Mouse (Mus musculus): ENCODE data around the gene Itpkc. TPM values are rescaled to one million over a fixed set of nuclear protein-coding genes. Genes with fewer than 3 reads are reported as not detected.
A peak's percentile ranks its signal among the peaks of the same experiment; 100 is the strongest.

Gene Itpkc
- total and polyA plus RNA-seq, 3 experiments, result 4.0 to 8.1 (median 4.0) TPM

DNA sequence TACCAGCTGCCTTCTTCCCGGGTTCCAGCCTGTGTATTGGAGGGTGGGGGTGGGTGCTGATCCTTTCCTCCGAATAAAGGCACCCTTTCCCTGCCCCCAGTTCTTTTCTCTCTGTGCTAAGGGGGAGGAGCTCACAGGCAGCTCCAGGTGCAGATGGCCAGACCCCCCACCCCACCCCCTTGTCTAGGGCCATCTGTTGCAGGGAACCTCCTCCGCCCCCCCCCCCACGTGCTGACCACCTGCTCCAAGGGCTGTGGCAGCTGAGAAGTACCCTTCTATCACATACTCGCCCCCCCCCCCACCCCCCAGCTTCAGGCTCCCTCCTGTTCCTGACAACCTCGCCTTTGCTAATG, 29.4 kb upstream of the Itpkc start:
- dilution Hi-C loops (cut with MboI; ENCODE audit: extremely low pct_ligation_motif_present, extremely low pct_unique_long_range_greater_than_20kb, low sequenced_read_pairs) (no loop called here), in situ Hi-C loops (cut with MboI; ENCODE audit: low pct_ligation_motif_present, low pct_unique_long_range_greater_than_20kb, low sequenced_read_pairs) (no loop called here)
- H3K4me3 ChIP-seq (replicated peaks in 1 of 3; ENCODE audit: low read depth in 2 of 3, low read length in 2 of 3, poor library complexity in 1 of 3), result peak overlapping the region in 2 of 3 experiments; percentile 30 to 58
- TF ChIP-seq ZNF384 (IDR thresholded peaks at IDR 0.05; ENCODE audit: low read depth, low read length) (no peak), TBP (conservative IDR thresholded peaks at IDR 0.05; ENCODE audit: low read depth, low read length) (no peak), MEF2A (IDR thresholded peaks at IDR 0.05; ENCODE audit: borderline replicate concordance, low read depth, low read length) (no peak), ETS1 (conservative IDR thresholded peaks at IDR 0.05; ENCODE audit: low read depth, low read length) (no peak), ZMIZ1 (IDR thresholded peaks at IDR 0.05; ENCODE audit: low read depth, low read length) (no peak), JUND (conservative IDR thresholded peaks at IDR 0.05; ENCODE audit: low read depth, low read length) (no peak), USF2 (conservative IDR thresholded peaks at IDR 0.05; ENCODE audit: low read depth, low read length) (no peak), E2F4 (IDR thresholded peaks at IDR 0.05; ENCODE audit: insufficient replicate concordance, low read depth, low read length) (no peak), UBTF (IDR thresholded peaks at IDR 0.05; ENCODE audit: low read depth, low read length) (no peak), MYC (IDR thresholded peaks at IDR 0.05; ENCODE audit: low read depth, low read length) (no peak), POLR2AphosphoS2 (IDR thresholded peaks at IDR 0.05; ENCODE audit: low read depth, low read length) (no peak), BHLHE40 (IDR thresholded peaks at IDR 0.05; ENCODE audit: low read depth, low read length) (no peak), MAFK (IDR thresholded peaks at IDR 0.05; ENCODE audit: insufficient replicate concordance, low read length) (no peak), ZKSCAN1 (IDR thresholded peaks at IDR 0.05; ENCODE audit: borderline replicate concordance, low read depth, low read length) (no peak), NRF1 (IDR thresholded peaks at IDR 0.05; ENCODE audit: low read depth, low read length) (no peak), EP300 (IDR thresholded peaks at IDR 0.05; ENCODE audit: low read length) (no peak), CTCF (conservative IDR thresholded peaks at IDR 0.05 in 1 of 2, IDR thresholded peaks at IDR 0.05 in 1 of 2; ENCODE audit: low read depth in 2 of 2, low read length in 2 of 2) (no peak), IRF4 (IDR thresholded peaks at IDR 0.05; ENCODE audit: low read depth, low read length) (no peak), SIN3A (IDR thresholded peaks at IDR 0.05; ENCODE audit: low read length) (no peak)
- no peak overlapping the region; the same call in 1 of the 2 replicates for H3K27ac ChIP-seq (ENCODE audit: insufficient read depth, low read depth)
- no peaks in the 10 kb centered on the region for H3K27me3 ChIP-seq (replicated peaks)
- H3K36me3 ChIP-seq (replicated peaks in 1 of 2; ENCODE audit: control insufficient read depth in 1 of 2, insufficient read depth in 1 of 2, low read length in 1 of 2), result peaks cover 13 to 52% of the 10 kb centered on the region in 2 experiments
- H3K4me2 ChIP-seq (ENCODE audit: insufficient read depth, low read depth, poor library complexity, severe bottlenecking), result peak overlapping the region; percentile 90
- H3K9me3 ChIP-seq (replicated peaks; ENCODE audit: low read length), result peaks cover 6% of the 10 kb centered on the region
- no peaks in the 10 kb centered on the region for H3K79me2 ChIP-seq (replicated peaks; ENCODE audit: control insufficient read depth, extremely low read depth, insufficient read depth, poor library complexity, severe bottlenecking)
- DNase-seq (ENCODE audit: extremely low read depth), result no peak
- H3K9ac ChIP-seq (ENCODE audit: insufficient read depth, low read depth), result peak overlapping the region; percentile 61
- H3K4me1 ChIP-seq (ENCODE audit: control insufficient read depth in 1 of 2, insufficient read depth in 2 of 2), result peaks cover 5 to 21% of the 10 kb centered on the region in 2 experiments

DNA sequence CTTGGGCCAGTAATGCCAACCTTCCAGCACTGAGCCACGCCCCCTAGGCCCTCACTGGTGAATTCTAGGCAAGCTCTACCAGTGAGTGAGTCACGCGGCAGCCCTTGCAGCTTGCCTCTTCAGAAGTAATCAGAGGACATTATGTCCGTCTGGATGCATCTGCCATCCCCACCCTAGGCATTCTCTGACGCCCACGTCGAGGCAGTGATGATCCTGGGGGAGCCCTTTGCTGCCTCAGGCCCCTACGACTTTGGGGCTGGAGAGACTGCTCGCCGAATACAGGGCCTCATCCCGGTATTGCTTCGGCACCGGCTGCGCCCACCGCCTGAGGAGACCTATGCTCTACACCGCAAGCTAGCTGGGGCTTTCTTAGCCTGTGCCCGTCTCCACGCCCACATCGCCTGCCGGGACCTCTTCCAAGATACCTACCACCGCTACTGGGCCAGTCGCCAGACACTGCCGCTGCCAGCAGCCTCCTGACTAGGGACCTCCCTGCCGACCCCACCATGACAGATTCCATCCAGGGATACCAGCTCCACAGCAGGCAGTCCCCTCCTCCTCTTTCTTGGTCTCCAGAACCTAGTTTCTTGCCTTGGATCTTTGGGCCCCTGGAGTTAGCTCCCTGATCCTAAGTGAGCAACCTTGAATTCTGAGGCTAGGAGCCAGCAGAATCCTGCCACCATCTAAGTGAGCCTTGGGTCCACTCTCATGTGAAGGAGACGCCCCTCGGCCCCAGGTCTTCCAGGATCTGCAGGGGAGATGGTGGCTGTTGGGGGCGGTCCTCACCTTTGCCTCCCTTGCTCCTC, 28.8 kb upstream of the Itpkc start:
- in situ Hi-C loops (cut with MboI; ENCODE audit: low pct_ligation_motif_present, low pct_unique_long_range_greater_than_20kb, low sequenced_read_pairs), result no loop called here
- Histone ChIP-seq H3K36me3 (replicated peaks in 1 of 2; ENCODE audit: control insufficient read depth in 1 of 2, insufficient read depth in 1 of 2, low read length in 1 of 2) (peaks cover 16 to 52% of the 10 kb centered on the region in 2 experiments), H3K9me3 (replicated peaks; ENCODE audit: low read length) (peaks cover 6% of the 10 kb centered on the region), H3K9ac (ENCODE audit: insufficient read depth, low read depth) (no peak overlapping the region), H3K27me3 (replicated peaks) (no peaks in the 10 kb centered on the region), H3K27ac (ENCODE audit: insufficient read depth, low read depth) (no peak overlapping the region), H3K4me2 (ENCODE audit: insufficient read depth, low read depth, poor library complexity, severe bottlenecking) (no peak overlapping the region), H3K79me2 (replicated peaks; ENCODE audit: control insufficient read depth, extremely low read depth, insufficient read depth, poor library complexity, severe bottlenecking) (no peaks in the 10 kb centered on the region), H3K4me1 (ENCODE audit: control insufficient read depth in 1 of 2, insufficient read depth in 2 of 2) (peaks cover 5 to 21% of the 10 kb centered on the region in 2 experiments), H3K4me3 (replicated peaks in 1 of 3; ENCODE audit: low read depth in 2 of 3, low read length in 2 of 3, poor library complexity in 1 of 3) (no peak overlapping the region)
- no peak for DNase-seq (ENCODE audit: extremely low read depth)
- TF ChIP-seq JUND (conservative IDR thresholded peaks at IDR 0.05; ENCODE audit: low read depth, low read length) (no peak), EP300 (IDR thresholded peaks at IDR 0.05; ENCODE audit: low read length) (no peak), CTCF (conservative IDR thresholded peaks at IDR 0.05 in 1 of 2, IDR thresholded peaks at IDR 0.05 in 1 of 2; ENCODE audit: low read depth in 2 of 2, low read length in 2 of 2) (no peak), TCF12 (IDR thresholded peaks at IDR 0.05; ENCODE audit: low read depth, low read length) (no peak), ZC3H11A (IDR thresholded peaks at IDR 0.05; ENCODE audit: low read depth, low read length) (no peak), KAT2A (IDR thresholded peaks at IDR 0.05; ENCODE audit: insufficient replicate concordance, low read length) (no peak), MAX (IDR thresholded peaks at IDR 0.05; ENCODE audit: low read length) (no peak), USF1 (IDR thresholded peaks at IDR 0.05; ENCODE audit: low read depth, low read length) (no peak), SIN3A (IDR thresholded peaks at IDR 0.05; ENCODE audit: low read length) (no peak), PAX5 (IDR thresholded peaks at IDR 0.05; ENCODE audit: low read length) (no peak), POLR2AphosphoS2 (IDR thresholded peaks at IDR 0.05; ENCODE audit: low read depth, low read length) (no peak), MEF2A (IDR thresholded peaks at IDR 0.05; ENCODE audit: borderline replicate concordance, low read depth, low read length) (no peak), HCFC1 (IDR thresholded peaks at IDR 0.05; ENCODE audit: low read depth, low read length) (no peak)
- dilution Hi-C loops (cut with MboI; ENCODE audit: extremely low pct_ligation_motif_present, extremely low pct_unique_long_range_greater_than_20kb, low sequenced_read_pairs), result no loop called here
